Mouse (Mus musculus): ENCODE results near the gene Atg2b. TPM values are rescaled to one million over a fixed set of nuclear protein-coding genes. Genes with fewer than 3 reads are reported as not detected.

Atg2b gene
- total and polyA plus RNA-seq, 2 experiments = 10.2 to 19.2 TPM

GRCm38 (mm10) chr12:105601586-105601985 lies 83.4 kb downstream of the Atg2b start:
- Histone ChIP-seq H3K79me2 (ENCODE audit: control insufficient read depth, insufficient read depth, low read length) (no peaks in the 10 kb centered on the region), H3K4me1 (ENCODE audit: control insufficient read depth, insufficient read depth, low read length) (no peaks in the 10 kb centered on the region), H3K27ac (replicated peaks; ENCODE audit: insufficient read depth, low read depth, low read length) (no peak overlapping the region), H3K9ac (ENCODE audit: low read depth, low read length) (no peak overlapping the region), H3K27me3 (ENCODE audit: control insufficient read depth, insufficient read depth, low read length) (no peaks in the 10 kb centered on the region), H3K4me3 (ENCODE audit: insufficient read depth, low read depth, low read length) (no peak overlapping the region), H3K36me3 (ENCODE audit: control insufficient read depth, insufficient read depth, low read length) (no peaks in the 10 kb centered on the region)
- 59% methylated on average over 6 of the region's 6 CpGs for WGBS
- TF ChIP-seq CTCF (IDR thresholded peaks at IDR 0.05; ENCODE audit: low read depth, low read length) (no peak), POLR2A (IDR thresholded peaks at IDR 0.05; ENCODE audit: extremely low read depth, insufficient read depth, low read length) (no peak)
- no peak for DNase-seq (ENCODE audit: extremely low read depth, low read depth, low spot score)

- H3K27ac ChIP-seq (replicated peaks; ENCODE audit: insufficient read depth, low read depth, low read length) = no peak overlapping the region
- H3K36me3 ChIP-seq (ENCODE audit: control insufficient read depth, insufficient read depth, low read length) = no peaks in the 10 kb centered on the region
- H3K4me3 ChIP-seq (ENCODE audit: insufficient read depth, low read depth, low read length) = no peak overlapping the region
- TF ChIP-seq POLR2A (IDR thresholded peaks at IDR 0.05; ENCODE audit: extremely low read depth, insufficient read depth, low read length) (no peak), CTCF (IDR thresholded peaks at IDR 0.05; ENCODE audit: low read depth, low read length) (no peak)
- no peaks in the 10 kb centered on the region for H3K27me3 ChIP-seq (ENCODE audit: control insufficient read depth, insufficient read depth, low read length)
- no peak for DNase-seq (ENCODE audit: extremely low read depth, low read depth, low spot score)
- H3K4me1 ChIP-seq (ENCODE audit: control insufficient read depth, insufficient read depth, low read length) = no peaks in the 10 kb centered on the region
- no peak overlapping the region for H3K9ac ChIP-seq (ENCODE audit: low read depth, low read length)
- WGBS = 56% methylated on average over 5 of the region's 5 CpGs
- no peaks in the 10 kb centered on the region for H3K79me2 ChIP-seq (ENCODE audit: control insufficient read depth, insufficient read depth, low read length)
These were observed 85.9 kb downstream of the Atg2b start for GRCm38 (mm10) chr12:105599098-105599497.

- Histone ChIP-seq H3K27ac (replicated peaks; ENCODE audit: insufficient read depth, low read depth, low read length) (no peak overlapping the region), H3K4me3 (ENCODE audit: insufficient read depth, low read depth, low read length) (no peak overlapping the region), H3K36me3 (ENCODE audit: control insufficient read depth, insufficient read depth, low read length) (no peaks in the 10 kb centered on the region), H3K79me2 (ENCODE audit: control insufficient read depth, insufficient read depth, low read length) (no peaks in the 10 kb centered on the region), H3K4me1 (ENCODE audit: control insufficient read depth, insufficient read depth, low read length) (no peaks in the 10 kb centered on the region), H3K27me3 (ENCODE audit: control insufficient read depth, insufficient read depth, low read length) (no peaks in the 10 kb centered on the region), H3K9ac (ENCODE audit: low read depth, low read length) (no peak overlapping the region)
- TF ChIP-seq POLR2A (IDR thresholded peaks at IDR 0.05; ENCODE audit: extremely low read depth, insufficient read depth, low read length) (no peak), CTCF (IDR thresholded peaks at IDR 0.05; ENCODE audit: low read depth, low read length) (no peak)
- WGBS = 81% methylated on average over 10 of the region's 10 CpGs
- no peak for DNase-seq (ENCODE audit: extremely low read depth, low read depth, low spot score)
These were observed 86.5 kb downstream of the Atg2b start for GRCm38 (mm10) chr12:105598503-105598902.

GRCm38 (mm10) chr12:105597135-105597534 lies 87.9 kb downstream of the Atg2b start:
- Histone ChIP-seq H3K9ac (ENCODE audit: low read depth, low read length) (no peak overlapping the region), H3K27me3 (ENCODE audit: control insufficient read depth, insufficient read depth, low read length) (no peaks in the 10 kb centered on the region), H3K4me3 (ENCODE audit: insufficient read depth, low read depth, low read length) (no peak overlapping the region), H3K4me1 (ENCODE audit: control insufficient read depth, insufficient read depth, low read length) (no peaks in the 10 kb centered on the region), H3K79me2 (ENCODE audit: control insufficient read depth, insufficient read depth, low read length) (no peaks in the 10 kb centered on the region), H3K36me3 (ENCODE audit: control insufficient read depth, insufficient read depth, low read length) (no peaks in the 10 kb centered on the region), H3K27ac (replicated peaks; ENCODE audit: insufficient read depth, low read depth, low read length) (no peak overlapping the region)
- 86% methylated on average over 8 of the region's 8 CpGs for WGBS
- no peak for TF ChIP-seq CTCF (IDR thresholded peaks at IDR 0.05; ENCODE audit: low read depth, low read length)
- no peak for TF ChIP-seq POLR2A (IDR thresholded peaks at IDR 0.05; ENCODE audit: extremely low read depth, insufficient read depth, low read length)
- no peak for DNase-seq (ENCODE audit: extremely low read depth, low read depth, low spot score)

- Histone ChIP-seq H3K27ac (replicated peaks; ENCODE audit: insufficient read depth, low read depth, low read length) (no peak overlapping the region), H3K4me3 (ENCODE audit: insufficient read depth, low read depth, low read length) (no peak overlapping the region), H3K9ac (ENCODE audit: low read depth, low read length) (no peak overlapping the region), H3K4me1 (ENCODE audit: control insufficient read depth, insufficient read depth, low read length) (no peaks in the 10 kb centered on the region), H3K27me3 (ENCODE audit: control insufficient read depth, insufficient read depth, low read length) (no peaks in the 10 kb centered on the region), H3K36me3 (ENCODE audit: control insufficient read depth, insufficient read depth, low read length) (no peaks in the 10 kb centered on the region), H3K79me2 (ENCODE audit: control insufficient read depth, insufficient read depth, low read length) (no peaks in the 10 kb centered on the region)
- 40% methylated on average over 4 of the region's 4 CpGs for WGBS
- no peak for TF ChIP-seq CTCF (IDR thresholded peaks at IDR 0.05; ENCODE audit: low read depth, low read length)
- no peak for TF ChIP-seq POLR2A (IDR thresholded peaks at IDR 0.05; ENCODE audit: extremely low read depth, insufficient read depth, low read length)
- no peak for DNase-seq (ENCODE audit: extremely low read depth, low read depth, low spot score)
These were observed 91.5 kb downstream of the Atg2b start for GRCm38 (mm10) chr12:105593471-105593870.

- Histone ChIP-seq H3K4me1 (ENCODE audit: control insufficient read depth, insufficient read depth, low read length) (no peaks in the 10 kb centered on the region), H3K79me2 (ENCODE audit: control insufficient read depth, insufficient read depth, low read length) (no peaks in the 10 kb centered on the region), H3K4me3 (ENCODE audit: insufficient read depth, low read depth, low read length) (no peak overlapping the region), H3K27me3 (ENCODE audit: control insufficient read depth, insufficient read depth, low read length) (no peaks in the 10 kb centered on the region), H3K9ac (ENCODE audit: low read depth, low read length) (no peak overlapping the region), H3K27ac (replicated peaks; ENCODE audit: insufficient read depth, low read depth, low read length) (no peak overlapping the region), H3K36me3 (ENCODE audit: control insufficient read depth, insufficient read depth, low read length) (no peaks in the 10 kb centered on the region)
- TF ChIP-seq POLR2A (IDR thresholded peaks at IDR 0.05; ENCODE audit: extremely low read depth, insufficient read depth, low read length) (no peak), CTCF (IDR thresholded peaks at IDR 0.05; ENCODE audit: low read depth, low read length) (no peak)
- no peak for DNase-seq (ENCODE audit: extremely low read depth, low read depth, low spot score)
- WGBS = 94% methylated on average over 23 of the region's 23 CpGs
These were observed 92.7 kb downstream of the Atg2b start for GRCm38 (mm10) chr12:105592361-105592761.

All from liver, adult 2 months (tissue).